Mouse (Mus musculus): ENCODE measurements around the gene Gm10160. TPM values are rescaled to one million over a fixed set of nuclear protein-coding genes. Genes with fewer than 3 reads are reported as not detected.

Gm10160 gene
- polyA plus RNA-seq, 1 experiment, result not detected

DNA sequence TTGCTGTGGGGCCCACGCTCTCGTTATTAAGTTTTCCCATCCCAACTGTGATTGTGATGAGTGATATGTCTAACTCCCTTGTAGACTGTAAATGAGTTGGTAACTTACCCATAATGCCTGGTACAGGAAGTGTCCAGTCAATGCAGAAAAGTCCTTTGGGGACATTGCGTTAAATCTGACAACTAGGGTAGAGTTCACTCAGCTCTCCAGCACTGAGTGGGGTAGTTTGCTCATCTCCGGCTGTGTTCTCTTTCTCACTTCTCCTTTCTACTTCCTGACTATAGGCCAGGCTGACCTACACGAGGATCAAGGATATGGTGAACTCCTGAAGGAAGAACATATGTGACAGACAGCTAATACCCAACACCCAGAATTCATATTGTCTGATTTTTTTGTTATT lies 6.4 kb downstream of the Gm10160 start:
- Histone ChIP-seq H3K4me3 (replicated peaks) (no peak overlapping the region), H3K27me3 (ENCODE audit: control insufficient read depth) (peaks cover 2% of the 10 kb centered on the region; the same call in 1 of the 2 replicates), H3K9me3 (ENCODE audit: control insufficient read depth, low read length) (no peaks in the 10 kb centered on the region), H3K4me1 (ENCODE audit: control insufficient read depth) (no peaks in the 10 kb centered on the region), H3K36me3 (ENCODE audit: control insufficient read depth) (no peaks in the 10 kb centered on the region)
- TF ChIP-seq GATA1 (IDR thresholded peaks at IDR 0.05; ENCODE audit: low read length) (no peak), TAL1 (IDR thresholded peaks at IDR 0.05; ENCODE audit: low read length) (no peak)

DNA sequence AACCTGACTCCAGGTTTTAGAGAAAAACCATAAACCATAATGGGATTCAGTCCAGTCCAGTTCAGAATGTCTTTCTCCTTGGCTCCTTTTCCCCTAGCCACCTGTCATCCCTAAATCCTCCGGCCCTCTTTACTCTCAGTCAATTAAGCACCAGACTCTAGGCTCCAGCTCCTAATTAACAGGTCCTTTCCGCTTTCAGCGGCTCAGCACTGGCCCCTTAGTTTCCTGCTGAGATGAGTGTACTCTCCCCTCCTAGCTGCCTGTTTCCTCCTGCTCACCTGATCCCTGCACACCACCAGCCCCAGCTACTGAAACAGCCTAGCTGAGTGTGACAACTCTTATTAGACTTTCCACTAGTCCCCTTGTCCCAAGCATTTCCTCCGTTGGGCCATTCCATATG lies 7.8 kb downstream of the Gm10160 start:
- Histone ChIP-seq H3K4me1 (ENCODE audit: control insufficient read depth) (no peaks in the 10 kb centered on the region), H3K36me3 (ENCODE audit: control insufficient read depth) (no peaks in the 10 kb centered on the region), H3K9me3 (ENCODE audit: control insufficient read depth, low read length) (no peaks in the 10 kb centered on the region), H3K27me3 (ENCODE audit: control insufficient read depth) (peaks cover 2% of the 10 kb centered on the region; the same call in 1 of the 2 replicates), H3K4me3 (replicated peaks) (no peak overlapping the region)
- no peak for TF ChIP-seq TAL1 (IDR thresholded peaks at IDR 0.05; ENCODE audit: low read length)
- TF ChIP-seq GATA1 (IDR thresholded peaks at IDR 0.05; ENCODE audit: low read length), result no peak

DNA sequence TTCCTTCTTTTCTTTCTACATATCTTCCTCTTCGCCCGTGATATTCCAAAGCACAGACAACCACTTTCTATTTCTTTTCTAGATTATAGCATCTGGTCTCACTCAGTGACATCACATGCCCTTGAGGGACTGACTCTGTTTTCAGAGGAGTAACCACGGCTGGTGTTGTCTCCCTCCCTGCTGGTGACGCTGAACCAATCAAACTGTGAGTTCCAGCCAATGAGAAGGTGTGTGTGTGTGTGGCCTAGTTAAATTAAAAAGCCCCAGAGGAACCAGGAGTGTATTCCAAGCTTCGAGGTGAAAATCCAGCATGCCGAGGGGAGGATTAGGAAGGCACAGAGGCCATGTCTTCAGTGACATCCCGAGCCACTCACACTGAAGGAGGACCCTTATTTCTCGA lies 8.6 kb downstream of the Gm10160 start:
- Histone ChIP-seq H3K9me3 (ENCODE audit: control insufficient read depth, low read length) (no peaks in the 10 kb centered on the region), H3K4me1 (ENCODE audit: control insufficient read depth) (no peaks in the 10 kb centered on the region), H3K27me3 (ENCODE audit: control insufficient read depth) (peaks cover 2% of the 10 kb centered on the region; the same call in 1 of the 2 replicates), H3K36me3 (ENCODE audit: control insufficient read depth) (no peaks in the 10 kb centered on the region), H3K4me3 (replicated peaks) (no peak overlapping the region)
- TF ChIP-seq TAL1 (IDR thresholded peaks at IDR 0.05; ENCODE audit: low read length) (no peak), GATA1 (IDR thresholded peaks at IDR 0.05; ENCODE audit: low read length) (no peak)

DNA sequence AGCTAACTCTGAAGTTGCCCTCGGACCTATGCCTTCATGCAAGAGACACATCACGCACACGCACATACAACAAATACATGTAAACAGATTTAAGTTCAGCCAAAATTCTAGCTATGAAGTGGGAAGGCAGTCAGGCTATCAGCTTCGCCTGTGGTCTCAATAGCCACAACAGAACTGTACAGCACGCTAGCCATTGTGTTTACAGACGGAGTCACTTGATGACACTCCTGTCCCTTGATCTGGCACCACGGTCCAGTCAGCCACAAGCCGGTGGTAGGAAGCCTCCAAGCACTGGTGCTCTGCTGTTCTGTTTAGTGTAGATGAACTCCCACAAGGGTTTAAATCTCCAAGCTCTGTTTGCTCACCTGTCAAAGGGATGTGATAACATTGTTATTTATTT lies 9.6 kb downstream of the Gm10160 start:
- Histone ChIP-seq H3K4me3 (replicated peaks) (no peak overlapping the region), H3K36me3 (ENCODE audit: control insufficient read depth) (no peaks in the 10 kb centered on the region), H3K9me3 (ENCODE audit: control insufficient read depth, low read length) (no peaks in the 10 kb centered on the region), H3K4me1 (ENCODE audit: control insufficient read depth) (no peaks in the 10 kb centered on the region), H3K27me3 (ENCODE audit: control insufficient read depth) (peaks cover 2% of the 10 kb centered on the region; the same call in 1 of the 2 replicates)
- TF ChIP-seq TAL1 (IDR thresholded peaks at IDR 0.05; ENCODE audit: low read length), result no peak
- TF ChIP-seq GATA1 (IDR thresholded peaks at IDR 0.05; ENCODE audit: low read length), result no peak

DNA sequence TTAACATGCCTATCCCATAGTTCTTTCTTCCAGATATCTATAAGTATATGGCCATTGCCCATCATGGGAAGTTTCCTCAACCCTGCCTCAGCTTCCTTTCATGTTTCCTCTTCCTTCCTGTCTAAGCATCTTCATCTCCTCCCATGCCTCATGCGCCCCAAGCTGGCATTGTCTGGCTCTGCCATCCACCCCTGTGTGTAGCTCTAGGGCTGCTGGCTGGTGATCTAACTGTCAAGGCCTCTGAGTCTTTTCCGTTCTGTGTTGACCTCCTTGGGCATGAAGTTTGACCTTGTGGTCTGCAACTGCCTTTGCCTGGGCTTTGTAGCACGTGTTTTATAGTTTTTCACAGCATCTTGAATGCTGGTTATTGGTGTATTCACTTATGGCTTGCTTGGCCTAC lies 10.3 kb downstream of the Gm10160 start:
- no peaks in the 10 kb centered on the region for H3K4me1 ChIP-seq (ENCODE audit: control insufficient read depth)
- no peaks in the 10 kb centered on the region for H3K9me3 ChIP-seq (ENCODE audit: control insufficient read depth, low read length)
- H3K36me3 ChIP-seq (ENCODE audit: control insufficient read depth), result no peaks in the 10 kb centered on the region
- H3K4me3 ChIP-seq (replicated peaks), result no peak overlapping the region
- H3K27me3 ChIP-seq (ENCODE audit: control insufficient read depth), result peaks cover 2% of the 10 kb centered on the region; the same call in 1 of the 2 replicates
- TF ChIP-seq TAL1 (IDR thresholded peaks at IDR 0.05; ENCODE audit: low read length), result no peak
- TF ChIP-seq GATA1 (IDR thresholded peaks at IDR 0.05; ENCODE audit: low read length), result no peak

DNA sequence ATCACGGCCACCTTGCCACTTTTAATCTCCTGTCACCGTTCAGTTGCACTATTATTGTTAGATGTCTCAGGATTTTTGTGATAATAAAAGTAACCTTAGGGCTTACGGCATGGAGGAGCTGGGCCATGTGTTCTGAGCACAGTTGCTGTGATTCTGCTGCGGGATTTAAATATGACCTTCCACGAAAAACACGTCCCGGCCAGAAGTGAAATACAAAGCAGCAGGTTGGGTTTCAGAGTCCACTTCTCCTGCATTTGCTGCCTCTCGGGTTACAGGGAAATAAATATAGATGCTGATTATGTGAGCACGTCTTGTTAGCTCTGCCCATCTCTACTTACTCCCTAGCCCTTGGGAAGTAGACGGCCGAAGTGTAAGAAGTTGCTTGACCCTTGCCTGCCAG lies 10.8 kb downstream of the Gm10160 start:
- no peak overlapping the region for H3K4me3 ChIP-seq (replicated peaks)
- H3K27me3 ChIP-seq (ENCODE audit: control insufficient read depth), result peaks cover 3% of the 10 kb centered on the region; the same call in 1 of the 2 replicates
- TF ChIP-seq GATA1 (IDR thresholded peaks at IDR 0.05; ENCODE audit: low read length), result no peak
- TF ChIP-seq TAL1 (IDR thresholded peaks at IDR 0.05; ENCODE audit: low read length), result no peak
- H3K4me1 ChIP-seq (ENCODE audit: control insufficient read depth), result no peaks in the 10 kb centered on the region
- no peaks in the 10 kb centered on the region for H3K9me3 ChIP-seq (ENCODE audit: control insufficient read depth, low read length)
- no peaks in the 10 kb centered on the region for H3K36me3 ChIP-seq (ENCODE audit: control insufficient read depth)

DNA sequence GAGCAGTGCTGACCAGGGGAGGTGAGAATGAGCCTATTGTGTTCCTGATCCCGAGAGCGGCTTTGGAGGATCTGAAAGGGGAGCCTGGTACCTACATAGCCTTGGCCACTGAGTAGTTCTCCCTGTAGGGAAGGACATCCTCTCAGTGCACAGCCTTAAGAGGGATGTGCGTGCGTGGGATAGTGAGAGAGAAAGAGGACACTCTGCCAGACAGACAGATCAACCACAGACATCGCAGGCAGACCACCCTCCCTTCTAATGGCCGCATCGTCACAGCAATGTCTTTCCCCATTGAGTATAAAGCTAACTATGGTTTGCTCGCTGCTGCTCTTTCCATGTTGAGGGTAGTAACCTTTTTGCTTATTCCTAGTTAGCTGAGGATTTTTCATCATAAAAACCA lies 11.7 kb downstream of the Gm10160 start:
- TF ChIP-seq TAL1 (IDR thresholded peaks at IDR 0.05; ENCODE audit: low read length) (no peak), GATA1 (IDR thresholded peaks at IDR 0.05; ENCODE audit: low read length) (no peak)
- Histone ChIP-seq H3K4me3 (replicated peaks) (no peak overlapping the region), H3K27me3 (ENCODE audit: control insufficient read depth) (peaks cover 5% of the 10 kb centered on the region; the same call in 1 of the 2 replicates), H3K4me1 (ENCODE audit: control insufficient read depth) (no peaks in the 10 kb centered on the region), H3K9me3 (ENCODE audit: control insufficient read depth, low read length) (no peaks in the 10 kb centered on the region), H3K36me3 (ENCODE audit: control insufficient read depth) (no peaks in the 10 kb centered on the region)

DNA sequence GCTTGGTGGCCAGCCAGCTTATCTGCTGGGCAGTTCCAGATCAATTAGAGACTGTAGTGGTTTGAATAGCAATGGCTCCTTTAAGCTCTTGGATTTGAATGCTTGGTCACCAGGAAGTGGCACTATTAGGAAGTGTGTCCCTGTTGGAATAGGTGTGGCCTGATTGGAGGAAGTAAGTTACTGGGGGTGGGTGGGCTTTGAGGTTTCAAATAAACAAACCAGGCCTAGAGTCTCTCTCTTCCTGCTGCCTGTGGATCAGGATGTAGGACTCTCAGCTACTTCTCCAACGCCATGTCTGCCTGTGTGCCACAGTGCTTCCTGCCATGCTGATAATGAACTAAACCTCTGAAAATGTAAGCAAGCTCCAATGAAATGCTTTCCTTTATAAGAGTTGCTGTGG lies 12.6 kb downstream of the Gm10160 start:
- Histone ChIP-seq H3K27me3 (ENCODE audit: control insufficient read depth) (peaks cover 5% of the 10 kb centered on the region; the same call in 1 of the 2 replicates), H3K9me3 (ENCODE audit: control insufficient read depth, low read length) (no peaks in the 10 kb centered on the region), H3K36me3 (ENCODE audit: control insufficient read depth) (no peaks in the 10 kb centered on the region), H3K4me3 (replicated peaks) (no peak overlapping the region), H3K4me1 (ENCODE audit: control insufficient read depth) (no peaks in the 10 kb centered on the region)
- TF ChIP-seq TAL1 (IDR thresholded peaks at IDR 0.05; ENCODE audit: low read length) (no peak), GATA1 (IDR thresholded peaks at IDR 0.05; ENCODE audit: low read length) (no peak)

DNA sequence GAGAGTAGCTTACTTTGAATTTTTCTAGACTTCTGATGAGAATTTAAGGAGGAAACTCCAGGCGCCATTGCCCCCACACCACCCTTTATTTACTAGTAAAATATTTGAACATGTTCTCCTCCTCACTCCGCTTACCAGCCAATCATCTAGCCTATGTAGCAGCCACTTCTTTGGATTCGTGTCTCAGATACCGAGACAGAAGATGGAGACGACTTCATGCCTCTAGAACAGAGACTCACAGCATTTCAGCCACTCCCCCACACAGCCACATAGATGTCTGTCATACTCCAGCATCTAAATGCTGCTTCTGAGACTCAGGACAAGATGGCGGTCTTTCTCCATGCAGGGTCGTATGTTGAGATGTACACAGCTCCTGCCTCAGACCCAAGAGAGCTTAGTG lies 13.5 kb downstream of the Gm10160 start:
- Histone ChIP-seq H3K36me3 (ENCODE audit: control insufficient read depth) (no peaks in the 10 kb centered on the region), H3K4me1 (ENCODE audit: control insufficient read depth) (no peaks in the 10 kb centered on the region), H3K9me3 (ENCODE audit: control insufficient read depth, low read length) (no peaks in the 10 kb centered on the region), H3K4me3 (replicated peaks) (no peak overlapping the region), H3K27me3 (ENCODE audit: control insufficient read depth) (peaks cover 4% of the 10 kb centered on the region; the same call in 1 of the 2 replicates)
- TF ChIP-seq GATA1 (IDR thresholded peaks at IDR 0.05; ENCODE audit: low read length), result no peak
- no peak for TF ChIP-seq TAL1 (IDR thresholded peaks at IDR 0.05; ENCODE audit: low read length)

DNA sequence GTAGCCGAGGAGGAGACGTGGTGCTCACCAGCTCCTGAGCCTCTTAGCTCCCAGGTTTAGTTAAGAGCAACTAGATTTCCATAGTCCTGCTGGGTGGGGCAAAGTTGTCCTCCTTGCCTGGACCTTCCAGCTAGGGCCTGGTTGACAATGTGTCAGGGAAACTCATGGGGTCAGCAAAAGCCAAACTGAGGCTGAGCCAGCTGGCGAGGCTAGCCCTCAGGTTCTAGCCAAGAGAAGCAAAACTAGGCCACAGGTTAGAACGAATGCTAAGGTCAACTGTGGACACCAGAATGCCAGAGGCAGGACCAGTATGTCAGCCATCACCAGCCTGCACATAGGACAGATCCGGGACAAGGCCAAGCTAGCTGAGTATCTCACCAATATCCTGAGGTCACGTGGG lies 14.2 kb downstream of the Gm10160 start:
- TF ChIP-seq GATA1 (IDR thresholded peaks at IDR 0.05; ENCODE audit: low read length), result no peak
- TF ChIP-seq TAL1 (IDR thresholded peaks at IDR 0.05; ENCODE audit: low read length), result no peak
- no peak overlapping the region for H3K4me3 ChIP-seq (replicated peaks)
- H3K27me3 ChIP-seq (ENCODE audit: control insufficient read depth), result peaks cover 4% of the 10 kb centered on the region; the same call in 1 of the 2 replicates
- H3K36me3 ChIP-seq (ENCODE audit: control insufficient read depth), result no peaks in the 10 kb centered on the region
- no peaks in the 10 kb centered on the region for H3K4me1 ChIP-seq (ENCODE audit: control insufficient read depth)
- no peaks in the 10 kb centered on the region for H3K9me3 ChIP-seq (ENCODE audit: control insufficient read depth, low read length)

Measured in erythroblast, embryonic 14.5 days (primary cell).